Mouse (Mus musculus): ENCODE measurements at regions not wholly inside any gene's neighbourhood (a gene's known extent, or its start where the extent isn't known, plus 50 kb on each side); places are given as distances from the start of the nearest gene placed in this dataset.

GRCm38 (mm10) chr5:133080751-133081150, 537.6 kb upstream of the Auts2 start:
- DNase-seq (ENCODE audit: low spot score): no peak

DNA sequence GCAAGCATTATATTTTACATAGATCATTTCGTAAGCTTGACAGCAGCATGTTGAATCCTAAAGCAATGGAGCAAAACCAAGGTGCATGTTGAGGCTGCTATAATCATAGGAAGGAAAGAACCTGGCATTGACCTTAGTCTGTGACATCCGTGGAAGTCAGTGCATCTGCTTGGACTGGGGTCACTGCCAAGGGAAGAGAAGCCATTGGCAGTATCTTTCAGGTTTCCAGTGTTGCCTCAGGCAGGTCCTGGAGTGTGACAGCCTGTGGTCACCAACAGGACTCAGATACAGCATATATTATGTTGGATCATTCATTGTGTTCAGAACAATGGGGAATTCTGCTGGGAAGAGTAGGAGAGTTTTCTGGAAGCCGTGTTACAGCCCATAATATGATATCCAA, 535.8 kb upstream of the Auts2 start:
- DNase-seq (ENCODE audit: low spot score): no peak

DNA sequence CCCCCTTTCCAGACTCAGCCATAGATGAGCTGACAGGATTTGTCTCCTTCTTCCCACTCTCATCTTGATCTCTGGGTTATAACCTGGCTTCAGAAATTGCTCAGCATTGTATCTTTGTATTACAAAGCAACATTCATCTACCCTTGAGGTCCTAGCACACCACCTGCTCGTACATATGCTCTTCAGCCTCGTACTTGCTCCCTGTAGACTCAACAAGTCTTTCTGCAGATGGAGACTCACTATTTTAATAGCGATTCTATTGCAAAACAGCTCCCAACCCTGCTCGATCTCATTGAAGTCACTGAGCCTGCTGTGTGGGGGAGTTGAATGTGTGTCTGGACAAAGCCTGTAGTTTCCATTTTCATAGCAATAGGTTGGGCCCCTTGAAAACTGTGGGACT, 535.2 kb upstream of the Auts2 start:
- no peak for DNase-seq (ENCODE audit: low spot score)

DNA sequence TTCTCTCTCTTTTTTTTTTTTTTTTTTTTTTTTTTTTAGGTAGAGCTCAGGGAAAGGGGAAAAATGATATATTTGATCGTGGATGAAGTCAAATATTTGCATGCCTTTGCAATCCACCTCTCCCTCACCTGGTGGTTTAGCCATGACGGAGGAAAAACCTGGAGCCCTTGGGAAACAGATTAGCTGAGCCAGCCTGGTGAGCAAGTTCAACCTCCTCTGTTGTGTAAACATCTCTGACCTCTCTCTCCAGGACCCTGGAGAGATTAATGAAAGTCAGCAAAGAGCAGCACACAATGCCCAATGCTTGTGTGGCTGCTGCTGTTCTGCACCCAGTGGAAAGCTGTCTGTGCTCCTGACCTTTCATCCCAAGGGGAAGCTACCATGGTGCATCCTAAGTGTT, 530.2 kb upstream of the Auts2 start:
- no peak for DNase-seq (ENCODE audit: low spot score)

DNA sequence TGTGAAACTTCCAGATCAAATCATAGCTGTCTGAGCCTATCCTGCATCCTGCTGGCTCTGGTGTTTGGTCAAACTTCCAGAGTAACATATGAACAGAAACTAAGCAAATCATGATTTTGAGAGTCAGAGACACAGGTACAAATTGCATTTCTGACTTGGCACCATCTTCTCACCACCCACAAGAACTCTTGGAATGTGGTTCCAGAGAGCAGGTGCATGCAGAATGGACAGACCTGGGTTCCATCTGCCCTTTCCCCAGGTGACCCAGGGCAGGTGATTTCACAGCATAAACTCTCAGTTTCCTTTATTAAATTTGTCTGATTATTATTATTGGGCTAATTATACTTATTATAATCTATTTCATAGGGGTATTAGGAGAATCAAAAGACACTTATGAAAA, 527.0 kb upstream of the Auts2 start:
- DNase-seq (ENCODE audit: low spot score): no peak

DNA sequence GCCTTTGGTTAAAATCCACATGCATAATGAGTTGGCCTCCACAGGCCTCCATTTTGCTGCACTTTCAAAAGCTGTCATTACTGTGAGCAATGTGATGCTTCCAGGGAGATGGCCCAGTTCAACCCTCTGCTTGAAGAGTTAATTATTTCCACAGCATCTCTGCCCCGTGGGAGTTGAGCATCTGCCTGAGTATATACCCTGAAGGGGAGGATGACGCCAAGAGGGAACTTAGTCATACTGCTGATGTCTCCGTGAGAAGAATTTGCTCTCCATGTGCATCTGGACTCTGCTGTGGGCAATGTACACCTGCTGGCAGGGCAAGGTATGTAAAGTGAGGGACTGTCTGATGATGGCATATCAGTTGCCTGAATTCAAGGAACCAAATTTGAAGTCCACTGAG, 519.3 kb upstream of the Auts2 start:
- no peak for DNase-seq (ENCODE audit: low spot score)

GRCm38 (mm10) chr5:133047456-133047855, 504.3 kb upstream of the Auts2 start:
- no peak for DNase-seq (ENCODE audit: low spot score)

DNA sequence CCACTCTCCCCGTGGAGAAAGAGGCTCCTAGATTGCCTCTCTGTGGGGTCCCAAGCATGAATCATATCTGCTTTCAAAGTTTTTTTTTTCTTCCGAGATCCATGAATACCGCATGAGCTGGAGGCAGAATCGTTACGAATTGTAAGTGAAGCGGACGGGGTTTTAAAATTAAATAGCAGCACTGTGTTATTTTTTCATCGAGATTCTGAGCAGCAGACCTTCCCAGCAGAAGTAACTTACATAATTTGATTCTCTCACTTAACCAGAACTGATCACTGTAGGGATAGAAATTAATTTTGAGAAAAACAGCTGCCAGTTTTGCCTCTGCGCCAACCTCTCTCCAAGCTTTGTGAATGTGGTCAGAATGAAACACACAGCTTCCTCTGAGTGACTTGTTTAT, 502.5 kb upstream of the Auts2 start:
- no peak for DNase-seq (ENCODE audit: low spot score)

GRCm38 (mm10) chr5:133027590-133027989, 484.4 kb upstream of the Auts2 start:
- no peak for DNase-seq (ENCODE audit: low spot score)

DNA sequence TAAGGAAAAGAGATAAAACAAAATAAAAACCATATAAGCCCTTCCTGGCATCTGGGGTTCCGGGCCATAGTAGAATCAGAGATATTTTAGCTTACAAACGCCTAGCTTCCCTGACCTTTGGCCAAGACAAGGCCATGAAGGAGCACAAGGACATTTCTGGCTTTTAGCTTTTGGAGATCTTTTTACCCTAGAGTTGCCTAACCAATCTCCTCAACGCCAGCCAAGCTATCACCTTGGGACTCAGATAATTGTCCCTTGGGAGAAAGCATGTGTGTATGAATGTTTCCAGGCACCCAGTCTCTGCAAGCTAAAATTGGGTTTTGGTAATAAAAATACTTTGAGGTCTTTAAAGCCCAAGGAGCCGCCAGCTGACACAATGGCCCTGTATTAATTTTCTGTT, 482.0 kb upstream of the Auts2 start:
- no peak for DNase-seq (ENCODE audit: low spot score)

- no peak for DNase-seq (ENCODE audit: low spot score)
Measured at GRCm38 (mm10) chr5:133020821-133021220, 477.7 kb upstream of the Auts2 start.

DNA sequence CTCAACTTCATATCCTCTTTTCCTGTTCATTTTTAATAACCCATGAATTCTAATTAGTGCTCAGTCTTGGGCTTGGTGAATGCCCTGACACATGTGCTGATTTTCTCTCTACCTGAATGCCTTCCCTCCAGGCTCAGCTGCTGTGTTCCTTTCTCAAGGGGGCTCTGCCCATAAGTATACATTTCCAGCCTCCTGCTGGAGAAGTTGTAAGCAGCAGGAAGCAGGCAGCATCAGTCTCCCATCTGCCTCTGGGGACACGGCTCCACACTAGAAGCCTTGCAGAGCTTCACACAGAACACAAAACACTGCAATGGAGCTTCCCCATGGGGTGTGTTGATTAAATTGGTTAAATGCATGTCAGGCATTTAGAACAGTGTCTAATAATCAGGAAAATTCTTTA, 477.0 kb upstream of the Auts2 start:
- no peak for DNase-seq (ENCODE audit: low spot score)

DNA sequence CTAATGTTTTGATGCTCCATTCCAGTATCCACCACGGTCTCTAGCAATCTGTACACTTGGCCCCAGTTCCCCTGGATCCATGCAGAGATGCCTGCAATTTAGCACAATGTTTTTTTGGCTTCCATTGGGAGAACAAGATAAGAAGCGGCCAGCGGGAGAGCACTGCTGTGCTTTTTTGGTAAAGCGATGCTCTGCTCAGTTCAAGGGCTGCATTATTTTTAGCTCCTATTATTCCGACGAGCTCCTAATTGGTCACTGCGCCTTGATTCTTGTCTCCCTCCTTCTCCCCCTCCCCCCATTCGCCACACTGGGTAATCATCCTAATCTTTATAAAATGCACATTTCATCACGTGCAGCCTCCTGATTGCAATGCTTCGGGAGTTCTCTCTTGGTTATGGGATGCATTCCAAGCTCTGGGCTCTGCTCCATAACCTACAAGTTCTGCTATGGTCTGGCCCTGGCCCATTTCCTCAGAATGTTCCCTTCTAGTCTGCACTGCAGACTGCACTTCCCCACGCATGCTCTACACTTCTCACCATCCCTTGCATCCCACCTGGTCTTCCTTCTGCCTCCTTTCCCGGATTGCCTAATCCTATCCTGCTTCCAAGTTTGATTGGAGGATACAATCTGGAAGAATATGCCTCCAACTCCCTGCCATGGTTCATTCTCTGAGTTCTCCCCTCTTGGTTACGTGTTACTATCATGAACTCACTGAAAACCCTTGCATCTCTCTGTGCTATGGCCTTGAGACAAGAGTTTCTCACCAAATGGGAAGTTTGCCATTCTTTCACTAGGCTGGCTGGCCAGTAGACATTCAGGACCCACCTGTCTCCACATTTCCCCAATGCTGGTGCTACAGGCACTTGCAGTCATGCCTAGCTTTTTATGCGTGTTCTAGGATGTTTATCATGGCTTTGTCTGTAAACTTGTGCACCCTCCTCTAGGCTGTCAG, 467.8 kb upstream of the Auts2 start:
- DNase-seq (ENCODE audit: low spot score): no peak

- DNase-seq (ENCODE audit: low spot score): no peak
Measured at GRCm38 (mm10) chr5:132982866-132983265, 439.7 kb upstream of the Auts2 start.

GRCm38 (mm10) chr5:132979013-132979412, 435.9 kb upstream of the Auts2 start:
- DNase-seq (ENCODE audit: low spot score): no peak

DNA sequence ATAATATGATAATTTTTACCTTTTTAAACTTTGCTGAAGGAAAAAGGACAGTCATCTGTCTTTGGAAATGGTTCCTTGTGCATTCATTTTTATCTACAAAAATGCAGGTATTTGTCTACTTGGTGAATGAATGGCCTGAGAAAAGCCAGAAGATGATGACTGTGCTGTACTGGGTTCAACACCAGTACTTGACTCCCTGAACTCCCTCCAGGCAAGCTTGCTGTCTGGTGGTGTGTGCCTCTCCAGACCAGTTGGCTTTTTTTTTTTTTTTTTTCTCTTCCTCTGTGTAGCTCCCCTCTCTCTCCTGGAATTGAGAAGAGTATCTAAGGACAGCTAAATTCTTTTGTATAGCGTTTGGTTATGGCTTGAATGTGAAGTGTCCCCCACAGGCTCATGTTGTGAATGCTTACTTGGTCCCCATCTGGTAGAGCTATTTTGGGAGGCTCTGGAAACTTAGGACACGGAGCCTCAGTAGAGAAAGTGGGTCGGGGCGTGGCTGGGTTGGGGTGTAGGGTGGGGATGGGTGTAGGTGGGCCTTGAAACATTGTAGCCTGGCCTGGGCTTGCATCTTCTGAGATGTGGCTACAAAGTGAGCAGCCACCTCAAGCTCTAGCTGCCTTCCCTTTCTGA, 432.3 kb upstream of the Auts2 start:
- no peak for DNase-seq (ENCODE audit: low spot score)

- DNase-seq (ENCODE audit: low spot score): no peak
Measured at GRCm38 (mm10) chr5:132974876-132975275, 431.7 kb upstream of the Auts2 start.

DNA sequence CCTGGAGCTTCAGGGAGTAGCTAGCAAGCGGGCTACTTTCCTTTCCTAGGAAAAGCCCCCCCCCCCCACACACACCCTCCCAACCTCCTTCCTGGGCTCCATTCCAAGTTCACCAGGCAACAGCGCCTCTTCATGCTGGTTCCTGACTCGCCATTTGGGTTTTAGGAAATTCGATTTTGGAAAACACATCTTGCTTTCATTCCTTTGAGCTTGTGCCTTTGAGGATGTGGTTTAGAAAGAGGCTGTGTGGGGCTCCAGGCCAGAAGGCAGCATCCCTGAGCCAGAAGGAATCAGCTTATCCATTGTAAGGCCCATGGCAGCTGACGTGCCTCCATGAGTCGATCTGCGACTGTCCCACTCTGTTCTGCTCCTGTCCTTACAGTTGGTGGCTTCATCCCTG, 427.9 kb upstream of the Auts2 start:
- no peak for DNase-seq (ENCODE audit: low spot score)

- DNase-seq (ENCODE audit: low spot score): no peak
Measured at GRCm38 (mm10) chr5:132969376-132969775, 426.2 kb upstream of the Auts2 start.

GRCm38 (mm10) chr5:132959901-132960300, 416.8 kb upstream of the Auts2 start:
- DNase-seq (ENCODE audit: low spot score): no peak

GRCm38 (mm10) chr5:132956184-132956583, 413.0 kb upstream of the Auts2 start:
- no peak for DNase-seq (ENCODE audit: low spot score)

GRCm38 (mm10) chr5:132955051-132955450, 411.9 kb upstream of the Auts2 start:
- DNase-seq (ENCODE audit: low spot score): no peak

DNA sequence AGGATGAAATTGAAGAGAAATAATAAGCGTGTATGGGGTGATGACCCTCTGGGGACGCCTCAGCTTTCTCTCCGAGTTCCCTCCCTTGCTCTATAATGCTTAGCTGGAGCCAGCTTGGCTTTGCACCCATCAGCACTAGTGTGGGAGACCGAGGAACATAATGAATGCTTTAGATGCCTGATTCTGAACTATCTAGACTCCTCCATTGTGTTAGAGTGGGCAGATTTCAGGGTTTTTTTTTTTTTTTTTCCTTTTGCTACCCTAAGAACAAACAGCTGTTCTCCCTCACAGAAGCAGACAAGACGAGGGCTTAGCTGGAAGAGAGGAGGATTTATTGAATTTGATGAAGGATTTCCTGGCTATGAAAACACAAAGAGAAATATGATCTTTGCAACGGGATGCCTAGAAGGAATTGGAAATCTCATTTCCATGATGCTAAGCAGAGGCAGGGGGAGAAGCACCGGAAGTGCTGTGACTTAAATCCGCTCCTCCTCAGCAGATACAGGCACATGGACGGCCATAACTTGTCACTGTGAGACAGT, 390.4 kb upstream of the Auts2 start:
- no peak for DNase-seq (ENCODE audit: low spot score)

Measured in adipocyte (in vitro differentiated cells).